Mouse (Mus musculus) right cerebral cortex, postnatal 10 days (tissue): ENCODE measurements around the gene Eapp.

Experiments used
- DNase-seq, 2 experiments: peaks; one replicate each; pipeline ENCODE4 v3.0.0; 2021; ENCODE audit warnings: low spot score in 2 of 2

Gene Eapp

DNA sequence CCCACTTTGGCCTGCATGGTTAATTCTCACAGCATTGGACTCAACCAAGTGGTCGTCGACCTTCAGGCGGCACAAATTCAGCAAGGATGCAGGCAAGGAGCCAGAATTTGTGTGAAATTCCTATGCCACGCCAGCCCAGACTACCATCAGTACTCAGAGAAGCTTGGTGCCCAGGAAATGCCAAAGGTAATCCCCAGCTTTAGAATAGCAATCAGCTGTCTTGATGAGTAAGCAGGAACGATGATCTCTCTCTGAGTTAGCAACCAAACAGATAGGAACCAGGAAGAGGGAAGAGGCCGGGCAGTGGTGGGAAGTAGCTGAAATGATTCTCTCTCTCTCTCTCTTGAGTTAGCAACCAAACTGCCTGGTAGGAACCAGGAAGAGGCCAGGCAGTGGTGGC is 55.4 kb downstream of the Eapp start:
- no peak for DNase-seq

DNA sequence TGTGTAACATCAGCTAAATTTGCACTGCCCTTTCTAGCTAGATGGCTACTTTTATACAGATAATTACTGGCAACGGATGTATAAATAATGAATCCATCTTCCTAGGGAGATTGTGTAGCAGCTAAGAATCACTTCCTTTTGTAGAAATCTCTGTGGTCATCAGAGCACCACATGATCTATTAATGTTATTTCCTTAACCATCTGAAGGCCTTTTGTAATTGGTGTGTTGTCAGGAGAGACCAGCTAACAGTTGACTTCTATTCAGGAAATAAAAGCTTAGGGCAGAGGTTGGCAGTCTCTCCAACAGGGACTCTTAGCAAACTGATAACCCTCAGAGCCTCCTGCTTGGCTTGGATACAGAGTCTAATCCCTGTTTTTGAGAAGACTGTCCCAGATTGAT is 58.7 kb downstream of the Eapp start:
- no peak for DNase-seq

DNA sequence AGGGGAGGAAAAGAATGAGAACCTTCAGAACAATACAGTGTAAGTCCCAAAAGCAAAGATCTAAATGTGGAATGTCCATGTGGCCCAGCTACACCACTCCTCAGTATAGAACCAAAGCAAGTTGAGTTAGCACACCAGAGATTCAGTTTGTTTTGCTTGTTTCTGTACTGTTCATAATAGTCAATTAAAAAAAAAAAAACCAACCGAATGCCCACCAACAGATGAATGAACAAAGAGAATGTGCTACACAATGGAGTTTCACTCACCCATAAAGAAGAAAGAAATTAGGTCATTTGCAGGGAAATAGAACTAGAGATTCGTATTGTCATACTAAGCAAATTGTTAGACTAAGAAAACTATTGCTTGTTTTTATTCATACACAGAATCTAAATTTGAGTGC is 63.6 kb downstream of the Eapp start:
- no peak for DNase-seq

DNA sequence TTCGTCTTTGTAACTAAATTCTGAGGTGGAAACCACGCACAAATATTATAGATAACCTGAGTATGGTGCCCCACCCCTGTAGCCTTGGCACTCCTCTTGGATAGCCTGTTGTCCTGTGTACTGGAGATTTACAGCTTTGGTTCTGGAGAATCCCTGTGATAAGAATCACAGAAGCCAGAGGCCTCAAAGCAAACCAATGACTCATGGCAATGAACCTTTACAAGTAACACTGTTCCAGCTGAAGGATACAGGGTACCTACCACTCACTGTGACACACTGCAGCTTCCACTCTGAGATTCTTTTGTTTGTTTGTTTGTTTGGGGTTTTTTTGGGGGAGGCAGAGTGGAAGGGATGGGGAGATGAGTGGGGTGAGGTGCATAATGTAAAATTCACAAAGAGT is 73.8 kb downstream of the Eapp start:
- no peak for DNase-seq
